Mouse (Mus musculus) A20 (cell line): ENCODE data around the gene Crb3.

ENCODE experiments used
- DNase-seq: peaks from one replicate; pipeline ENCODE4 v3.0.0-alpha.2; 2011; ENCODE audit warnings: low read depth, low spot score

Gene Crb3

GRCm38 (mm10) chr17:57105181-57106034 is 46.5 kb downstream of the Crb3 start, which contains the start of gene Tnfsf9:
Gene Tnfsf9, plus strand, starts transcription at chr17:57105325.
- DNase-seq, result peak; percentile 79

- no peak for DNase-seq
Observed at GRCm38 (mm10) chr17:57106035-57106368, 47.1 kb downstream of the Crb3 start.

- no peak for DNase-seq
Observed at GRCm38 (mm10) chr17:57107064-57107463, 48.2 kb downstream of the Crb3 start.

- no peak for DNase-seq
Observed at GRCm38 (mm10) chr17:57108040-57108665, 49.2 kb downstream of the Crb3 start.

- no peak for DNase-seq
Observed at GRCm38 (mm10) chr17:57108666-57109171, 49.8 kb downstream of the Crb3 start.

- no peak for DNase-seq
Observed at GRCm38 (mm10) chr17:57110005-57110404, 51.1 kb downstream of the Crb3 start.

GRCm38 (mm10) chr17:57112768-57113474 is 54.0 kb downstream of the Crb3 start:
- no peak for DNase-seq
